Mouse (Mus musculus) testis, adult 2 months (tissue): Measurements from ENCODE around the gene Brd3. TPM values are rescaled to one million over a fixed set of nuclear protein-coding genes. Genes with fewer than 3 reads are reported as not detected.

Experiments
- H3K27ac ChIP-seq: fragments of 200-500 bp; 2 replicates; pipeline ENCODE4 v1.5.1; 2012; ENCODE audit warnings: low read depth, low read length; ENCODE audit not compliant: control insufficient read depth, insufficient read depth
- H3K27me3 ChIP-seq: fragments of 200-500 bp; 2 replicates; pipeline ENCODE4 v1.6.1; 2012; ENCODE audit warnings: mild to moderate bottlenecking, low read length, moderate library complexity; ENCODE audit not compliant: control insufficient read depth, insufficient read depth
- H3K36me3 ChIP-seq: fragments of 200-500 bp; 2 replicates; pipeline ENCODE4 v1.6.1; 2012; ENCODE audit warnings: mild to moderate bottlenecking, low read length; ENCODE audit not compliant: control insufficient read depth, insufficient read depth
- H3K4me1 ChIP-seq: fragments of 200-500 bp; 2 replicates; pipeline ENCODE4 v1.6.1; 2012; ENCODE audit warnings: low read length; ENCODE audit not compliant: control insufficient read depth, insufficient read depth
- H3K4me3 ChIP-seq: fragments of 200-500 bp; 2 replicates; pipeline ENCODE4 v1.5.1; 2012; ENCODE audit warnings: low read depth, mild to moderate bottlenecking, low read length, moderate library complexity, mixed read lengths; ENCODE audit not compliant: control insufficient read depth
- CTCF ChIP-seq: fragments of 200-500 bp; IDR thresholded peaks from 2 replicates; pipeline ENCODE4 v1.5.1; 2012; ENCODE audit warnings: low read depth, mild to moderate bottlenecking, inconsistent platforms, low read length, moderate library complexity; ENCODE audit not compliant: control insufficient read depth, insufficient read depth, insufficient replicate concordance
- POLR2A ChIP-seq: fragments of 200-500 bp; IDR thresholded peaks from 2 replicates; pipeline ENCODE4 v1.6.1; 2012; ENCODE audit warnings: low read depth, mild to moderate bottlenecking, inconsistent platforms, low read length, moderate library complexity; ENCODE audit not compliant: control insufficient read depth
- polyA plus RNA-seq: library from polyadenylated mRNA; depleted of rRNA; stranded (reverse); fragments of >200 nt; gene quantifications from 2 replicates; pipeline ENCODE4 v1.2.3, GENCODE M21; 2012

The Brd3 gene
- polyA plus RNA-seq, 1 experiment, result 109 TPM

- peak overlapping the region; percentile 81 for H3K27ac ChIP-seq
- H3K4me1 ChIP-seq, result peaks cover 25% of the 10 kb centered on the region
- TF ChIP-seq POLR2A (no peak), CTCF (no peak)
These were observed 32.6 kb downstream of the Brd3 start for GRCm38 (mm10) chr2:27474621-27475484.

GRCm38 (mm10) chr2:27473911-27474310 is 33.6 kb downstream of the Brd3 start:
- Histone ChIP-seq H3K36me3 (no peaks in the 10 kb centered on the region), H3K4me1 (peaks cover 25% of the 10 kb centered on the region), H3K27ac (no peak overlapping the region), H3K27me3 (no peaks in the 10 kb centered on the region), H3K4me3 (peak overlapping the region; percentile 15; the same call in 1 of the 2 replicates)
- TF ChIP-seq POLR2A (no peak), CTCF (no peak)

More at GRCm38 (mm10) chr2:27474621-27475484, 32.6 kb downstream of the Brd3 start:
- H3K4me3 ChIP-seq, result peak overlapping the region; percentile 89
- no peaks in the 10 kb centered on the region for H3K27me3 ChIP-seq
- H3K36me3 ChIP-seq, result no peaks in the 10 kb centered on the region

GRCm38 (mm10) chr2:27473061-27473765 is 34.2 kb downstream of the Brd3 start:
- H3K27ac ChIP-seq, result no peak overlapping the region
- H3K27me3 ChIP-seq, result no peaks in the 10 kb centered on the region
- no peaks in the 10 kb centered on the region for H3K36me3 ChIP-seq
- TF ChIP-seq CTCF, result no peak
- no peak for TF ChIP-seq POLR2A
- peaks cover 25% of the 10 kb centered on the region for H3K4me1 ChIP-seq
- H3K4me3 ChIP-seq, result no peak overlapping the region

GRCm38 (mm10) chr2:27471170-27471584 is 36.3 kb downstream of the Brd3 start:
- no peak overlapping the region for H3K27ac ChIP-seq
- peaks cover 18% of the 10 kb centered on the region for H3K4me1 ChIP-seq
- H3K4me3 ChIP-seq, result no peak overlapping the region
- no peaks in the 10 kb centered on the region for H3K27me3 ChIP-seq
- H3K36me3 ChIP-seq, result no peaks in the 10 kb centered on the region
- TF ChIP-seq POLR2A, result no peak
- TF ChIP-seq CTCF, result no peak

GRCm38 (mm10) chr2:27470535-27470934 is 36.9 kb downstream of the Brd3 start:
- H3K27me3 ChIP-seq, result no peaks in the 10 kb centered on the region
- TF ChIP-seq POLR2A (no peak), CTCF (no peak)
- no peak overlapping the region for H3K4me3 ChIP-seq
- no peak overlapping the region for H3K27ac ChIP-seq
- peaks cover 14% of the 10 kb centered on the region for H3K4me1 ChIP-seq
- H3K36me3 ChIP-seq, result no peaks in the 10 kb centered on the region

GRCm38 (mm10) chr2:27469991-27470355 is 37.5 kb downstream of the Brd3 start:
- Histone ChIP-seq H3K36me3 (no peaks in the 10 kb centered on the region), H3K27me3 (no peaks in the 10 kb centered on the region), H3K4me1 (peaks cover 12% of the 10 kb centered on the region), H3K4me3 (no peak overlapping the region), H3K27ac (no peak overlapping the region)
- no peak for TF ChIP-seq CTCF
- no peak for TF ChIP-seq POLR2A

GRCm38 (mm10) chr2:27469292-27469990 is 38.0 kb downstream of the Brd3 start:
- no peak overlapping the region for H3K4me3 ChIP-seq
- peaks cover 7% of the 10 kb centered on the region for H3K4me1 ChIP-seq
- no peak overlapping the region for H3K27ac ChIP-seq
- no peaks in the 10 kb centered on the region for H3K27me3 ChIP-seq
- H3K36me3 ChIP-seq, result no peaks in the 10 kb centered on the region
- TF ChIP-seq POLR2A (no peak), CTCF (no peak)
